Mouse (Mus musculus) embryo, embryonic 11 days (tissue): ENCODE measurements at regions not wholly inside any gene's neighbourhood (a gene's known extent, or its start where the extent isn't known, plus 50 kb on each side); places are given as distances from the start of the nearest gene placed in this dataset.

Experiments used
- DNase-seq: peaks from one replicate; pipeline ENCODE4 v3.0.0-alpha.2; 2015

DNA sequence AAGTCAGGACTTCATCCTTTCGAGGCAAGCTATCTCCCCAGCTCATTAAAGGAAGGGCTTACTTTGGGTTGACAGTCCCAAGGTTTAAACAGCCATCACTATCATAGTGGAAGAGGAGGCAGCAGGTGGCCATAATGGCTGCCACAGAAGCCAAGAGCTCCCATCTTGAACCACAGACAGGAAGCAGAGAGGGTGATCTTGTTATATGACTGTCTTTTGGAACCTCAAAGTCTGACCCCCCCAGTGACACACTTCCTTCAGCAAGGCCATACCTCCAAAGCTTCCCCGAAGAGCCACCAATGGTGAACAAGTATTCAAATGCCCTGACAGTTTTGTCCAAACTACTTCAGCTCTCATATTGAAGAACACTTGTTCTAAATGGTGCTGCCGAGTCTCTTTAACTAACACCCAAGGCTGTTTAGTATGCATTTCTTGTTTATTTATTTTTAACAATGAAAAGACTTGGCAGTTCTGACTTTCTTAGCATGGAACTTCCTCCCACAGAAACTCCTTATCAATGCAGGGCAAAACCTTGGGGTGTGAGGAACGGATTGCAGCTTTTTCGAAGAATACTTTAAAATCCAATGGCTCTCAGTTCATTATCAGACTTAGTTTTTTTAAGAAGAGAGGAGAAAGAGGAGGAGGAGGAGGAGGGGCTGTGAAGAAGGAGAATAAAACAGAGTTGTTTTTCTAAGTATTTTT is 79.8 kb upstream of the Tnik start:
- no peak for DNase-seq

DNA sequence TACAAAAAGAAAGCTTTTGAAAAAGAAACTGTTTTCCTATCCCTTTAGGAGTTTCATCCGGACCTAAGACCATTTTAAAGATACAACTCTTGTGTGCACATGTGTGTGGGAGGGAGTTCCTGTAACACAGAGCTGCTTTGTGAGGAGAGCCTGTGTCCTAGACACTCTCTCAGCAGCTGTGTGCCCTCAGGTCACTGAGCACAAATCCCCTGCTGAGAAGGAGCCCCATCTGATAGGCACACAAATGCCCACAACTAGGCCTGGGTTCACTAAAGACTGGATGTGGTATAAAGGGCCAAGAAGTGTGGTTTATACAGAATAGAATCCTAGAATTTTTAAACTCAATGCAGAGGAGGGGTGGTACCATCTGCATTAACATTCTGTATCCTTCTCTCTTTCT is 77.5 kb upstream of the Tnik start:
- peak; percentile 66 for DNase-seq

DNA sequence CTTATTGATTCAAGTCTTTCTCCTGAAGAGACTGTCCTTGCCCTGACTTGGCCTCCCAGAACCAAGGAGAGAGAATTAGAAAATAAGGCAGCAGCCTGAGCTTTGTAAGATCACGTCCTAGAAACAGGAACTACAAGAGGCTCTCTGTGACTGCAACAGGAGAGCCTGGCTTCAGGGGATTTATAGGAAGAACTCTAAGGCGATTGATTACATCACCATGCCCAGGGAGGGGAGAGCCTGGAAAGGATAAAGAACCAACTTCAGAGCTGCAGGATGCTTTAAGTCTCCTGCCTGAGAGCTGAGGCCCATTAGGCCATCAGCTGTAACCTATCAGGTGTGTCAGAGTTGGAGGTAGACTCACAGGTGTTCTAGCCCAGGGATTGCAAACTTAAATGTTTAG is 77.1 kb upstream of the Tnik start:
- DNase-seq: peak; percentile 47

- peak; percentile 18 for DNase-seq
Observed at GRCm38 (mm10) chr3:28189371-28189770, 73.6 kb upstream of the Tnik start.

DNA sequence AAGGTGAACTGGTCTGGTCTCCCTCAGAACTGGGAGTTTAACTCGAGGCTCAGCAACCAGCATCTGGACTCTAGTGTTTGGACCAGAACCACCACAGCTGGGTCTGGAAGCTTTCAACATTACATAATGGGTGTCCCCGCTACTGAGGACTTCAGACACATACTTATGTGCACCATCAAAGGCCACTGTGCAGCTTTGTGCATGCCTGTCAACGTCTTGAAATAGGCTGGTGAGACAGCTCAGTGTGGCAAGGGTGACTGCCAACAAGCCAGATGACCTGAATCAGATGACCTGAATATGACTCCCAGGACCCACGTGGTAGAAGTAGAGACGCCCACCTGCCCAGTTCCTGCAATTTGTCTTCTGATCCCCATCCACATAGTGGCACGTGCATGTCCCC is 72.8 kb upstream of the Tnik start:
- DNase-seq: no peak

- DNase-seq: no peak
Observed at GRCm38 (mm10) chr3:28194388-28194970, 68.5 kb upstream of the Tnik start.

DNA sequence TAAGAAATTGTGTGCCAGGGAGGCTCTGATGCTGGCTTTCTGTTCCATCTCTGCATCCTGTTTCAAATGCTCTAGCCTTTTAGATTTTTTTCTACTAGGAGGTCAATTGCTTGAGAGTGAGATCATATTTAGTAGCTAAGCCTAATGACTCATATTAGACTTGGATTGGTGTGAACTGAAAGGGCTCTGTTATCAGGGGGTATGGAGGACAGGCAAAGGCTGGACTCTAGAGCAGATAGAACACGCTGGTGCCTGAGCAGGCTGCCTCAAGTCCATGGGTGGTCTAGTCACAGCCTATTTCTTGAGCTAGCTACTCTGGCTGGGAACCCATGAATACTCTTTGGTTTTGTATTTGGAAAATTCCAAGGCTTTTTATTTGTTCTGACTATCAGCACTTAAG is 66.2 kb upstream of the Tnik start:
- no peak for DNase-seq

DNA sequence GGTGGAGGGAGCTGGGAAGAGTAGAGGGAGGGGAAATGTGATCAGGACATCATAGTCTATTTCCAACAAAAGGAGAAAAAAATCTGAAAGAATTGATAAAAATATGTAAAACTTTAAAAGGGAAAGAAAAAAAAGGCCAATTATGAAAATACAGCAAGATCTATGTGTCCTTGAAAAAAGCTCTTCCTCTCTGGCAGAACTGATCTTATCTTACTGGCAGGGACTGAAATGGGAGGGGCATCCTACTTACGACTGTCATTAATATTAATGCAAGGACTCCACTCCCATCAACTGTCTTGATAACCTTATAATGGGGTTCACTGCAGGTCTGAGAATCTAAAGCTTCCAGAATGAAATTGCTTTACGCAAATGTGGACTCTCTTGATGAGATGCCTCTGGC is 53.7 kb upstream of the Tnik start:
- no peak for DNase-seq

GRCm38 (mm10) chr3:28210847-28211803 is 51.9 kb upstream of the Tnik start:
- no peak for DNase-seq
